Mouse (Mus musculus) small intestine, adult 2 months (tissue): ENCODE measurements at regions not wholly inside any gene's neighbourhood (a gene's known extent, or its start where the extent isn't known, plus 50 kb on each side); places are given as distances from the start of the nearest gene placed in this dataset.

ENCODE experiments used
- H3K27ac ChIP-seq: fragments of 200-500 bp; 2 replicates; pipeline ENCODE4 v1.5.1; 2012; ENCODE audit warnings: low read depth, low read length, control low read depth, inconsistent platforms; ENCODE audit not compliant: insufficient read depth
- H3K27me3 ChIP-seq: fragments of 200-500 bp; 2 replicates; pipeline ENCODE4 v1.6.1; 2012; ENCODE audit warnings: mild to moderate bottlenecking, moderate library complexity, low read length, inconsistent platforms; ENCODE audit not compliant: control insufficient read depth, insufficient read depth
- H3K36me3 ChIP-seq: fragments of 200-500 bp; 2 replicates; pipeline ENCODE4 v1.6.1; 2012; ENCODE audit warnings: mild to moderate bottlenecking, low read length, control low read depth, inconsistent platforms; ENCODE audit not compliant: control insufficient read depth, insufficient read depth
- H3K4me1 ChIP-seq: fragments of 200-500 bp; 2 replicates; pipeline ENCODE4 v1.6.1; 2012; ENCODE audit warnings: low read length, inconsistent platforms, mixed read lengths; ENCODE audit not compliant: control insufficient read depth, insufficient read depth, insufficient read length
- H3K4me3 ChIP-seq: fragments of 200-500 bp; 2 replicates; pipeline ENCODE4 v1.5.1; 2012; ENCODE audit warnings: low read depth, mild to moderate bottlenecking, control low read depth, inconsistent platforms, low read length, moderate library complexity
- CTCF ChIP-seq: fragments of 200-500 bp; IDR thresholded peaks from 2 replicates; pipeline ENCODE4 v1.5.1; 2012; ENCODE audit warnings: low read depth, mild to moderate bottlenecking, control low read depth, inconsistent platforms, low read length, moderate library complexity, mixed read lengths; ENCODE audit not compliant: insufficient replicate concordance, insufficient read length; ENCODE audit errors: extremely low read depth
- POLR2A ChIP-seq: fragments of 200-500 bp; IDR thresholded peaks from 2 replicates; pipeline ENCODE4 v1.6.1; 2012; ENCODE audit warnings: low read depth, mild to moderate bottlenecking, control low read depth, inconsistent platforms, low read length, moderate library complexity
- WGBS: fragments of 180-500 bp; shearing (Covaris S2); methylation state at CpG from one replicate; pipeline ENCODE4 v1.1.7; 2018; 5-methylcytosine and 5-hydroxymethylcytosine counted together

GRCm38 (mm10) chr13:107073039-107073620 is 51.2 kb upstream of the Kif2a start:
- H3K4me1 ChIP-seq: no peaks in the 10 kb centered on the region
- no peaks in the 10 kb centered on the region for H3K36me3 ChIP-seq
- H3K4me3 ChIP-seq: no peak overlapping the region
- TF ChIP-seq POLR2A: no peak
- no peak for TF ChIP-seq CTCF
- H3K27me3 ChIP-seq: no peaks in the 10 kb centered on the region; the same call in 1 of the 2 replicates
- no peak overlapping the region for H3K27ac ChIP-seq
- 21% methylated on average over 14 of the region's 14 CpGs for WGBS

- Histone ChIP-seq H3K4me1 (no peaks in the 10 kb centered on the region), H3K4me3 (no peak overlapping the region), H3K27ac (no peak overlapping the region), H3K36me3 (no peaks in the 10 kb centered on the region), H3K27me3 (no peaks in the 10 kb centered on the region; the same call in 1 of the 2 replicates)
- TF ChIP-seq POLR2A: no peak
- no peak for TF ChIP-seq CTCF
- 66% methylated on average over 11 of the region's 11 CpGs for WGBS
Observed at GRCm38 (mm10) chr13:107072345-107073038, 50.6 kb upstream of the Kif2a start.
